In genomic region chr3:51226601-51227000, GRCm38 (mm10) we compare ENCODE assay signal across 8 mouse cellular contexts. TPM values are rescaled to one million over a fixed set of nuclear protein-coding genes. Genes with fewer than 3 reads are reported as not detected.
A peak's percentile ranks its signal among the peaks of the same experiment; 100 is the strongest.
DNase-seq lines count a peak whose midpoint lies in the region; ATAC-seq lines count a peak whose summit lies in the region.

No protein-coding gene starts in this region.

- no peaks in the 10 kb centered on the region for H3K27me3 ChIP-seq in heart, embryonic 12.5 days (replicated peaks)
- H3K27me3 ChIP-seq in embryonic facial prominence, embryonic 14.5 days (replicated peaks; ENCODE audit: control insufficient read depth, insufficient read depth, low read length): no peaks in the 10 kb centered on the region
- H3K27me3 ChIP-seq in liver, embryonic 15.5 days: peaks cover 9% of the 10 kb centered on the region

- peak overlapping the region; percentile 42; the same call in 1 of the 2 replicates for H3K4me2 ChIP-seq in heart, embryonic 12.5 days
- 0 out of 2 replicates have a peak overlapping the region, but pooled peaks have one; percentile 88 for H3K4me2 ChIP-seq in embryonic facial prominence, embryonic 14.5 days (ENCODE audit: low read depth, low read length)
- peak overlapping the region; percentile 92 for H3K4me2 ChIP-seq in liver, embryonic 15.5 days

- peak overlapping the region; percentile 73; the same call in 1 of the 2 replicates for H3K4me3 ChIP-seq in heart, embryonic 12.5 days
- no peak overlapping the region for H3K4me3 ChIP-seq in embryonic facial prominence, embryonic 14.5 days (ENCODE audit: low read depth, low read length)
- H3K4me3 ChIP-seq in liver, embryonic 15.5 days (replicated peaks): peak overlapping the region; percentile 96

- WGBS in heart, embryonic 12.5 days: 67% methylated on average over 3 of the region's 3 CpGs
- 83% methylated on average over 3 of the region's 3 CpGs for WGBS in embryonic facial prominence, embryonic 14.5 days
- WGBS in liver, embryonic 15.5 days (ENCODE audit: insufficient replicate concordance): 16% methylated on average over 3 of the region's 3 CpGs

- DNase-seq in heart, adult 9 months (ENCODE audit: low spot score in 2 of 2): no peak
- DNase-seq in CD4-positive helper T cell, adult 2 months (ENCODE audit: low read depth, low spot score): peak; percentile 64
- DNase-seq in embryonic facial prominence, embryonic 14.5 days (ENCODE audit: low spot score): no peak
- no peak for DNase-seq in urinary bladder, adult 2 months (ENCODE audit: low spot score)
- no peak for DNase-seq in urinary bladder, postnatal 10 days (ENCODE audit: low spot score)
- no peak for DNase-seq in left cerebral cortex, adult 11 months (ENCODE audit: low spot score)

- no peak overlapping the region for H3K9ac ChIP-seq in heart, embryonic 12.5 days
- H3K9ac ChIP-seq in embryonic facial prominence, embryonic 14.5 days (ENCODE audit: low read depth, low read length): no peak overlapping the region
- peak overlapping the region; percentile 99 for H3K9ac ChIP-seq in liver, embryonic 15.5 days

- H3K36me3 ChIP-seq in heart, embryonic 12.5 days: no peaks in the 10 kb centered on the region
- no peaks in the 10 kb centered on the region for H3K36me3 ChIP-seq in embryonic facial prominence, embryonic 14.5 days (ENCODE audit: control insufficient read depth, insufficient read depth, low read length)
- peaks cover 15% of the 10 kb centered on the region; the same call in 1 of the 2 replicates for H3K36me3 ChIP-seq in liver, embryonic 15.5 days (replicated peaks)

- H3K27ac ChIP-seq in heart, embryonic 12.5 days (ENCODE audit: poor library complexity, severe bottlenecking): no peak overlapping the region
- H3K27ac ChIP-seq in embryonic facial prominence, embryonic 14.5 days (replicated peaks; ENCODE audit: low read depth, low read length): no peak overlapping the region
- H3K27ac ChIP-seq in liver, embryonic 15.5 days (replicated peaks): peak overlapping the region; percentile 99

- ATAC-seq in heart, embryonic 12.5 days (ENCODE audit: insufficient number of reproducible peaks, low FRiP score): no peak
- ATAC-seq in embryonic facial prominence, embryonic 14.5 days (ENCODE audit: low read depth): no peak
- ATAC-seq in liver, embryonic 15.5 days (ENCODE audit: insufficient read depth): no peak

- H3K9me3 ChIP-seq in heart, embryonic 12.5 days (replicated peaks): no peaks in the 10 kb centered on the region
- no peaks in the 10 kb centered on the region for H3K9me3 ChIP-seq in embryonic facial prominence, embryonic 14.5 days (ENCODE audit: control insufficient read depth, low read length)
- H3K9me3 ChIP-seq in liver, embryonic 15.5 days (replicated peaks): no peaks in the 10 kb centered on the region

- peaks cover 54% of the 10 kb centered on the region for H3K4me1 ChIP-seq in heart, embryonic 12.5 days (replicated peaks)
- H3K4me1 ChIP-seq in embryonic facial prominence, embryonic 14.5 days (ENCODE audit: control insufficient read depth, insufficient read depth, low read length): peaks cover 14% of the 10 kb centered on the region
- H3K4me1 ChIP-seq in liver, embryonic 15.5 days (replicated peaks): peaks cover 75% of the 10 kb centered on the region

RNA-seq across cellular contexts. Expression of gene Noct, which starts 2.4 kb away (rescaled TPM):
- 12.4 and 14.0 TPM in 2 replicates for polyA plus RNA-seq in heart, embryonic 12.5 days (2016; fragmentation: Nextera tagmentation; extraction: Ambion mirVana)
- 9.4 and 10.0 TPM in 2 replicates for polyA plus RNA-seq in embryonic facial prominence, embryonic 14.5 days (2014; fragmentation: Nextera tagmentation; extraction: Ambion mirVana)
- 22.0 and 24.2 TPM in 2 replicates for polyA plus RNA-seq in liver, embryonic 15.5 days (2015; fragmentation: Nextera tagmentation; extraction: Ambion mirVana)
- polyA plus RNA-seq in urinary bladder, adult 2 months (2012; rRNA removed): 10.7 and 12.5 TPM in 2 replicates

Comparison
In these comparisons a context has a peak if more than half of its experiments do, and no peak if none do; other contexts are left out.
1. H3K4me2 ChIP-seq: peak in every context shown above with its lines; median percentile 92 in liver, embryonic 15.5 days; 88 in embryonic facial prominence, embryonic 14.5 days; 42 in heart, embryonic 12.5 days.